Mouse (Mus musculus): ENCODE data around the gene Ndufaf4. TPM values are rescaled to one million over a fixed set of nuclear protein-coding genes. Genes with fewer than 3 reads are reported as not detected.
A peak's percentile ranks its signal among the peaks of the same experiment; 100 is the strongest.

Gene Ndufaf4
- polyA plus RNA-seq, 1 experiment from 2014 or later = 55.8 TPM

DNA sequence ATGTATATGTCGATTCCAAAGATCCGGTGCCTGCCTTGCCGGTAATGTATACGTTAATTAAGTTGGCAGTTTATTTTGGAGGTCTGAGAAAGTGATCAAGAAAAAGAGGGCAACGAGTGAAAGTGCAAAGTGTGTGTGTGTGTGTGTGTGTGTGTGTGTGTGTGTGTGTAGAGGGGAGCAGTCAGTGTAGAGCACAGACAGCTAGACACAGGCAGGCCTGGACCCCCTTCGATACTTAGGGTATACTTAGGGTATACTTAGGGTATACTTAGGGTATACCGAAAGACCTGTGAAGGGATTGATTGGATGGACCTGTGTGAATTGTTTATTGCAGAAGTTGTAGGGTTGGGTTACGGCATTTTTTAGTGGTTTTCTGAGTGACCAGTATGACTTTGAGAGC, 753 bp downstream of the Ndufaf4 start:
- Histone ChIP-seq H3K27me3 (replicated peaks; ENCODE audit: control insufficient read depth, insufficient read depth, low read length) (no peaks in the 10 kb centered on the region), H3K9ac (ENCODE audit: low read depth, low read length) (peak overlapping the region; percentile 36), H3K4me2 (ENCODE audit: low read depth, low read length) (peak overlapping the region; percentile 59), H3K4me3 (ENCODE audit: low read length) (peak overlapping the region; percentile 93), H3K27ac (ENCODE audit: low read length) (no peak overlapping the region), H3K9me3 (ENCODE audit: control insufficient read depth, low read length) (no peaks in the 10 kb centered on the region), H3K4me1 (ENCODE audit: control insufficient read depth, insufficient read depth, low read length) (peaks cover 9% of the 10 kb centered on the region), H3K36me3 (ENCODE audit: control insufficient read depth, insufficient read depth, low read length) (peaks cover 3% of the 10 kb centered on the region; the same call in 1 of the 2 replicates)
- 24% methylated on average over 8 of the region's 8 CpGs for whole genome bisulfite sequencing
- no peak for ATAC-seq

DNA sequence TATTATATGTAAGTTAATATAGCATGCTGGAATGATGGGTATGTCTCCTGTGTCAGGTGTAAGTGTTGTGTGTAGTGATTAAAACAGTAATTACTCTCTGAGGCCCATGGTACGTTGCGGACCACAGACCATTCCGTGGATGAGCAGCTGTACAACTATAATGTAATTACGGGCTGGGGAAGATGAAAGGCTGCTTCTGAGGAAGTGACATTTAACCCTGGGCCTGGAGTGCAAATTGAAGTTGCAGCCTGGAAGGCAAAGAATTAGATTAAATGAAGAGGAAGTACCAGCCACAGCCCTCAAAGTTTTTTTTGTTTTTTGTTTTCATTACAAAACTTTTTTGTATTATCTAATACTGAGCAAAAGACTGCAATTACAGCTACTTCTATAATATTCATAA, 1.3 kb downstream of the Ndufaf4 start:
- 41% methylated on average over 4 of the region's 4 CpGs for WGBS
- H3K4me3 ChIP-seq (ENCODE audit: low read length) = peak overlapping the region; percentile 93
- H3K9me3 ChIP-seq (ENCODE audit: control insufficient read depth, low read length) = no peaks in the 10 kb centered on the region
- no peak overlapping the region for H3K27ac ChIP-seq (ENCODE audit: low read length)
- peaks cover 3% of the 10 kb centered on the region; the same call in 1 of the 2 replicates for H3K36me3 ChIP-seq (ENCODE audit: control insufficient read depth, insufficient read depth, low read length)
- H3K4me2 ChIP-seq (ENCODE audit: low read depth, low read length) = peak overlapping the region; percentile 59
- ATAC-seq = no peak
- H3K9ac ChIP-seq (ENCODE audit: low read depth, low read length) = no peak overlapping the region
- no peaks in the 10 kb centered on the region for H3K27me3 ChIP-seq (replicated peaks; ENCODE audit: control insufficient read depth, insufficient read depth, low read length)
- peaks cover 9% of the 10 kb centered on the region for H3K4me1 ChIP-seq (ENCODE audit: control insufficient read depth, insufficient read depth, low read length)

DNA sequence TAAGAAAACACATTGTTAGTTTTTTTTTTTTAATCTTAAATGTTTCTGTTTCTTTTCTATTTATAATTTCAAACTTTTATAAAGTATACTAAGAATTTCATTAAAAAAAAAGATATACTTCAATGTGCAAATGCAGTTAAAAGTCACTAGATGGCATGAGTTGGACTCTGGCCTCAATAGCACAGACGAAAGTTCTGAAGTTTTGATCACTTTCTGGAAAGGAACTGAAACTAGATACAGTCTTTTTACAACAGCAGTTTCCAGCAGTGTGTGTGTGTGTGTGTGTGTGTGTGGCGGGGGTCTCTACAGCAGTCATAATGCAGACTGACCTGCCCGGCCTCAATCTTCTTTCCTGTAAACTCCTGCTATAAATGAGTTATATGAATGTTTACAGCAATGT, 9.9 kb downstream of the Ndufaf4 start:
- no peak overlapping the region for H3K27ac ChIP-seq (ENCODE audit: low read length)
- H3K4me3 ChIP-seq (ENCODE audit: low read length) = no peak overlapping the region
- no peak overlapping the region for H3K9ac ChIP-seq (ENCODE audit: low read depth, low read length)
- no peaks in the 10 kb centered on the region for H3K27me3 ChIP-seq (replicated peaks; ENCODE audit: control insufficient read depth, insufficient read depth, low read length)
- H3K4me1 ChIP-seq (ENCODE audit: control insufficient read depth, insufficient read depth, low read length) = no peaks in the 10 kb centered on the region
- no peak overlapping the region for H3K4me2 ChIP-seq (ENCODE audit: low read depth, low read length)
- peaks cover 3% of the 10 kb centered on the region; the same call in 1 of the 2 replicates for H3K36me3 ChIP-seq (ENCODE audit: control insufficient read depth, insufficient read depth, low read length)
- no peak for ATAC-seq
- H3K9me3 ChIP-seq (ENCODE audit: control insufficient read depth, low read length) = no peaks in the 10 kb centered on the region
- WGBS = 60% methylated on average over 3 of the region's 3 CpGs

DNA sequence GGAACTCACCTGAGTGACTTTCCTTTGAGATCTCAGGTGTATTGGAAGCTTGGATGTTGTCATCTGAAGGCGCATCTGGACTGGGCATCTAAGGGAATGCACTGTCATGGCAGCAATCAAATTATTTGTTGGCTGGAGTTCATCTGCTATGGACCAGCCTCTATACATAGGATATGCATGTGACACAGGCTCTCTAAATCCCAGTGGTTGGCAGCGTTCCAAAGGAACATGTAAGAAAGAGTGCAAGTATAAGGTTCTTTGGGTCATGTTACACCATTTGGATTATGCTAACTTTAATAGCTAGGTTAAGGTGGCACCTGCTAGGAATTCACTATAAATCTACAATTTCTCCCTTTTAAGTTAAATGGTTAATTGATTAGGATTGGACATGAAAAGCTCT, 17.7 kb downstream of the Ndufaf4 start:
- Histone ChIP-seq H3K27ac (ENCODE audit: low read length) (no peak overlapping the region), H3K27me3 (replicated peaks; ENCODE audit: control insufficient read depth, insufficient read depth, low read length) (no peaks in the 10 kb centered on the region), H3K4me1 (ENCODE audit: control insufficient read depth, insufficient read depth, low read length) (no peaks in the 10 kb centered on the region), H3K4me3 (ENCODE audit: low read length) (no peak overlapping the region), H3K4me2 (ENCODE audit: low read depth, low read length) (no peak overlapping the region), H3K9ac (ENCODE audit: low read depth, low read length) (no peak overlapping the region), H3K9me3 (ENCODE audit: control insufficient read depth, low read length) (no peaks in the 10 kb centered on the region), H3K36me3 (ENCODE audit: control insufficient read depth, insufficient read depth, low read length) (no peaks in the 10 kb centered on the region)
- ATAC-seq = no peak
- WGBS = 90% methylated on average over 2 of the region's 2 CpGs

DNA sequence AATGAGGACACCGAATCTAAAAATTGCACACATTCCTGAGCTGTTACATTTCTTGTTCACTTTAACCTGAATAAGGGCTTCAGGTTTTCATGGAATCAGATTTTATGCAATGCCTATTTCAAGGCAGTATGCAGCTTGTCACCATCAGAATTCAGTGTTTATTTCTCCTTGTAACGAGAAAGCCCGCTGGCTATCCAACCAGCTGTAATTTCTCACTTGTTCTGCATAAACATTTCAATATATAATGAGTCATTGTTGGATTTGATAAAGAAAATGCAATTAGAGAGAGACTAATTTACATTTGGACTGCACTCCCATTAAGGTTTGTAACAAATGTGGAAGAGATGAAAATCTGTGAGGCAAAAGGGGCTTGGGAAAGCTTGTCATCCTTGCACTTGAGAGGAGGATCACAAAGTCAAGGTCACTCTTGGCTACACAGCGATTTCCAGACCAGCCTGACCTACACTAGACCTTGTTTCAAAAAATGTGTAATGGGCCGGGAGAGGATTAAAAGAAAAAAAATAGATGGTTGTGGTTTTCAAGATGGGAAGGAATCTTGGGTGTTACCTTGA, 22.2 kb downstream of the Ndufaf4 start:
- Histone ChIP-seq H3K27ac (ENCODE audit: low read length) (no peak overlapping the region), H3K27me3 (replicated peaks; ENCODE audit: control insufficient read depth, insufficient read depth, low read length) (no peaks in the 10 kb centered on the region), H3K4me2 (ENCODE audit: low read depth, low read length) (no peak overlapping the region), H3K9me3 (ENCODE audit: control insufficient read depth, low read length) (no peaks in the 10 kb centered on the region), H3K9ac (ENCODE audit: low read depth, low read length) (no peak overlapping the region), H3K4me1 (ENCODE audit: control insufficient read depth, insufficient read depth, low read length) (no peaks in the 10 kb centered on the region), H3K4me3 (ENCODE audit: low read length) (no peak overlapping the region), H3K36me3 (ENCODE audit: control insufficient read depth, insufficient read depth, low read length) (no peaks in the 10 kb centered on the region)
- WGBS = 59% methylated on average over 5 of the region's 5 CpGs
- no peak for ATAC-seq

DNA sequence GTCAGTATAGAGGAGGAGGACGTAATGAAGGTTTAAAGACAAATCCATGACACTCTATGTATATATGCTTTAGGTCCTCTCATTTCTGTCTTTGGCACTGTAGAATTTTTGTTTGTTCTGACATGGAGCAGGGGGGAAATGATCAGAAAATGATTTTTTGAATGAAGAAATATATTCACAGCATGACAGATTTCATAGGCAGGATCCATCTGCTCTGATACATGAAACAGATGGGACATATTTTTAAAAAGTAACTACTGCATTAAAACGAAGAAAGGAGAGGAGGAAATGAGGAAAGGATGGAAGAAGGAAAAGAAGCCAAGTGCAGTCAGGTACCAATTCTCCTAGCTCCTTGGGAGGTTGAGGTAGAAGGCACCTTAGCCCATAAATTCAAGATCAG, 26.8 kb downstream of the Ndufaf4 start:
- H3K9me3 ChIP-seq (ENCODE audit: control insufficient read depth, low read length) = no peaks in the 10 kb centered on the region
- ATAC-seq = no peak
- no peak overlapping the region for H3K4me3 ChIP-seq (ENCODE audit: low read length)
- H3K4me1 ChIP-seq (ENCODE audit: control insufficient read depth, insufficient read depth, low read length) = no peaks in the 10 kb centered on the region
- no peak overlapping the region for H3K27ac ChIP-seq (ENCODE audit: low read length)
- H3K36me3 ChIP-seq (ENCODE audit: control insufficient read depth, insufficient read depth, low read length) = no peaks in the 10 kb centered on the region
- H3K9ac ChIP-seq (ENCODE audit: low read depth, low read length) = no peak overlapping the region
- H3K4me2 ChIP-seq (ENCODE audit: low read depth, low read length) = no peak overlapping the region
- 78% methylated on average over 2 of the region's 2 CpGs for WGBS
- no peaks in the 10 kb centered on the region for H3K27me3 ChIP-seq (replicated peaks; ENCODE audit: control insufficient read depth, insufficient read depth, low read length)

DNA sequence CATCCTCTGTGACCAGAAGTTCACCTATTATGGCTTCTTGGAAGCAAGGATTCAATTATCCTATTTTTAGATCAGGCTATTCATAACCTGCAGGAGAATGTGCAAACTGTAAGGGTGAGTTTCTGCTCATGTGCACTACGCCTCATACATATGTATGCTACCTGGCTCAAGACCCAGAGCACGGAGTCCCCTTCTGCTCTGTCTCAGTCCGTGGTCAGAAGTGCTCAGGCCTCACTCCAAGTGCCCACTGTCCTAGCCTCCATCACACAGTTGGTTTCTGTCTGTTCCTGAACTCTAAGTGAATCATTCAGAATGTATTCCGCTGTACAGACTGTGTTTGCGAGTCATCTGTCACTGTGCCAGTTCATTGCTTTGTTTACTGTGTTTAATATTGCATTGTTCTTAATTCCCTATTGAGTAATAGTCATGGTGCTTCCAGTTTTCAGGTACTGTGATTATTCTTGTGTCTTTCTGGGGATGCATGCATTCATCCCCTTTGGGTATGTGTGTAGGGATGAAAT, 30.4 kb downstream of the Ndufaf4 start:
- H3K4me1 ChIP-seq (ENCODE audit: control insufficient read depth, insufficient read depth, low read length) = no peaks in the 10 kb centered on the region
- no peaks in the 10 kb centered on the region for H3K36me3 ChIP-seq (ENCODE audit: control insufficient read depth, insufficient read depth, low read length)
- H3K27me3 ChIP-seq (replicated peaks; ENCODE audit: control insufficient read depth, insufficient read depth, low read length) = no peaks in the 10 kb centered on the region
- no peak overlapping the region for H3K27ac ChIP-seq (ENCODE audit: low read length)
- H3K9me3 ChIP-seq (ENCODE audit: control insufficient read depth, low read length) = no peaks in the 10 kb centered on the region
- no peak overlapping the region for H3K9ac ChIP-seq (ENCODE audit: low read depth, low read length)
- WGBS = 79% methylated on average over 5 of the region's 5 CpGs
- no peak overlapping the region for H3K4me2 ChIP-seq (ENCODE audit: low read depth, low read length)
- no peak for ATAC-seq
- H3K4me3 ChIP-seq (ENCODE audit: low read length) = no peak overlapping the region

DNA sequence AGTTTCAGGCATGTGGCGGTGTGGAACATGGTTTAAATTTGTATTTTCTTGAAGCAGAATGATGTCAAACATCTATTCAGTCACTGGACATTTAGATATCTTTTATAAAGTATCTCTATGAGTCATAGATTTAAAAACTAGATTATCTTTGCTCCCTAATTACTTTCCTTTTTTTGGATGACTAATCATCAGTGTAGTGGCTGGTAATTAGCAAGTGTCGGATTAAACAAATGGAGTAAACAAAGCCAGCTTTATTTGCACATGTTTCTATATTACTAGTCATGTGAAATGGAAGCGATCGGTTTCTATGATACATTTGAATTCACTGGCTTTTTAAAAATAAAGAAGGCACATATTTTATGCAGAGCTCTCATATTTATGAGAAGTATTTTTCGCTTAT, 31.0 kb downstream of the Ndufaf4 start:
- H3K27ac ChIP-seq (ENCODE audit: low read length) = no peak overlapping the region
- no peak overlapping the region for H3K9ac ChIP-seq (ENCODE audit: low read depth, low read length)
- no peaks in the 10 kb centered on the region for H3K36me3 ChIP-seq (ENCODE audit: control insufficient read depth, insufficient read depth, low read length)
- no peaks in the 10 kb centered on the region for H3K4me1 ChIP-seq (ENCODE audit: control insufficient read depth, insufficient read depth, low read length)
- no peaks in the 10 kb centered on the region for H3K9me3 ChIP-seq (ENCODE audit: control insufficient read depth, low read length)
- ATAC-seq = no peak
- H3K4me2 ChIP-seq (ENCODE audit: low read depth, low read length) = no peak overlapping the region
- H3K27me3 ChIP-seq (replicated peaks; ENCODE audit: control insufficient read depth, insufficient read depth, low read length) = no peaks in the 10 kb centered on the region
- 83% methylated on average over 5 of the region's 5 CpGs for WGBS
- H3K4me3 ChIP-seq (ENCODE audit: low read length) = no peak overlapping the region

DNA sequence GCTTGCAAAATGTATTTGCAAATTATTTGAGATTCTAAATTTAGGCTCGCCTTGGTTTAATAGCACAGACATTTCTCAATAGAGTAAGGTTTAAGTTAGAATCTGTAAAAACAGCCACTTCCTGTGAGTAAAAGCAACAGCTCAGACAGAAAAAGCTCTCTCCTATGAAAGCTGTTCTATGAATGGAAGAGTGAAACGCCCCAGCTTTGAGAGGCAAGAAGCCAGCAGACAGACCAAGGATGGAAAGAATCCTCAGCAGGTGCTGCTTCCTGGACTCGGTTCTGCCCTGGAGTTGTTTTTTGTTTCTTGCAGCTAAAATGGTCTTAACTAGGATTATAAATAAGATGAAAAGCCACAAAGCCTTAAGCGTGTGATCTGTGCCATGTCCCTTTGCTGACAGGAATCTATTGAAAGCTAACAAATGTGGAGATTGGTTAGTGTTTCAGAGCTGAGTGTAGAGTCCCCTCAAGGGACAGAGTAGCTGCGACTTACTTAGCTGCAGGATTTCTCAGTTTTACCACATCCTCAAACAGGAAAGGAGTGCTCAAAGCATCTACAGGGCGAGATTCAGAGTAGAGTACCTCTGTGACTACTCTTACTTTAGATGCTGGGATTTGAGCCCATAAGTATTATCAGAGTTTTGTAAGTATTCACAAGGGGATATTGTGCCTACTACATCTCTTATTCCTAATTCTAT, 45.0 kb downstream of the Ndufaf4 start:
- Histone ChIP-seq H3K27ac (ENCODE audit: low read length) (no peak overlapping the region), H3K4me1 (ENCODE audit: control insufficient read depth, insufficient read depth, low read length) (no peaks in the 10 kb centered on the region), H3K36me3 (ENCODE audit: control insufficient read depth, insufficient read depth, low read length) (no peaks in the 10 kb centered on the region), H3K4me2 (ENCODE audit: low read depth, low read length) (no peak overlapping the region), H3K9ac (ENCODE audit: low read depth, low read length) (no peak overlapping the region), H3K4me3 (ENCODE audit: low read length) (no peak overlapping the region), H3K27me3 (replicated peaks; ENCODE audit: control insufficient read depth, insufficient read depth, low read length) (no peaks in the 10 kb centered on the region), H3K9me3 (ENCODE audit: control insufficient read depth, low read length) (no peaks in the 10 kb centered on the region)
- no peak for ATAC-seq
- 57% methylated on average over 6 of the region's 6 CpGs for WGBS
